Mouse (Mus musculus): Measurements from ENCODE around the gene Myof. TPM values are rescaled to one million over a fixed set of nuclear protein-coding genes. Genes with fewer than 3 reads are reported as not detected.

Gene Myof
- polyA plus RNA-seq, 1 experiment = 8.1 TPM

DNA sequence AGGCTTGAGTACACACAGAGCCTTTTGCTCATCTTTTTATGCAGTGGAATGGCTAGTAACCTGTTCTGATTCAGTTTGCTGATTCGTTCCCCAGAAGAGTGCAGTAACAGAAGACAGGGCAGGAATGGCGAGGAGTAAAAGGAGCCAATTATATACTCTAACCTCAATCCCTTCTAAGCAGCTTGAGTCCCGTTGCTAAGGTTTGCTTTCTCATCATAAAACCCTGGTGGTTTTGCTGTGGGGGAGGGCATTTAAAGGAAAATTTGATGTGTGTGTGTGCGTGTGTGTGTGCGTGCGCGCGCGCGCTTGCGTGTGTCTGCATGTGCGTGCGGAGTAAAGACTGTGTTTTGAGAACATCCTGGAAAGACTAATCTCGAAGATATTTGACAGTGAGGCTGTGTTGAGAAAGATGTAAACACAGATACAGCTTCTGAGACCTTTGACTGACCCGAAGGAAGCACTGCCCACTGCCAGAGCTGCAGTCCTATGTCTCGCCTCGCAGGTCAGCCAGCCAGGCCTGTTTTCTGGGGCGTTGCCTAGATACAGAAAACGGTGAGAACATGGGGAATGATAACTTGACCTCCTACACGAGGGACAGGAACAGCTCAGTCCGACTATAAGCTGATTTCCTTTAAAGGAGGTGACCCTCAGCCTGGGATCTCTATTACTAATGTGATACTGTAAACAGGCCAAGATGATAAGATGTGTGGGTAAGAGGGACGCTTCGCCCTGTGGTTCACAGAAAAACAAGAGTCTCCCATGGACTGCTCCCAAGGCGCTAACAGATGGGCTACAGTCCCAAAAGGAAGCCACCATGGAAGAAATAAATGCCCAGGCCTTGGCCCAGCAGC lies 39.5 kb downstream of the Myof start:
- DNase-seq = no peak
- Histone ChIP-seq H3K4me3 (ENCODE audit: control insufficient read depth, insufficient read depth, low read length) (no peak overlapping the region), H3K4me1 (replicated peaks; ENCODE audit: control insufficient read depth, insufficient read depth, low read length) (no peaks in the 10 kb centered on the region), H3K36me3 (ENCODE audit: control insufficient read depth, insufficient read depth, low read length) (no peaks in the 10 kb centered on the region), H3K27me3 (ENCODE audit: control insufficient read depth, insufficient read depth, low read length) (no peaks in the 10 kb centered on the region), H3K27ac (ENCODE audit: control insufficient read depth, insufficient read depth, low read length) (no peak overlapping the region)
- TF ChIP-seq CTCF (IDR thresholded peaks at IDR 0.05; ENCODE audit: borderline replicate concordance, control insufficient read depth, extremely low read depth, insufficient read depth, low read length, poor library complexity) = no peak
- no peak for TF ChIP-seq POLR2A (IDR thresholded peaks at IDR 0.05; ENCODE audit: control insufficient read depth, extremely low read depth, insufficient read depth, low read length, poor library complexity)
- 87% methylated on average over 24 of the region's 24 CpGs for WGBS

DNA sequence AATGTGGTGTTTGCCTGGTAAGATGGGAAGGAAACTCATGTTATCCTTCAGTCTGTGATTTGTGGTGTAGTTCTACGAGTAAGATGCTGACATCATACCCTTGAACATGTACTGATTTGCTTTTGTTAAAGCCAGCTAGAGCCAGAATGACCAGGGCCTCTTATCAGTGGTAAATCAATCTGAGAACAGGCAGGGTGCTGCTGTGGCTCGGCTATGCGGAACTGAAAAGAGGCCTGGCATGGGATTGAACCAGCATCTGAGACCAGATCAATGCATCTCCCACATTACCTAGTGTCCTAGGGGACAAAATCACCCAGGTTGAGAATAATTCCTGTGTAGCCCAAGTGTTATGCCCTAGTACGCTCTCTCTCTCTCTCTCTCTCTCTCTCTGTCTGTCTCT lies 40.6 kb downstream of the Myof start:
- H3K4me3 ChIP-seq (ENCODE audit: control insufficient read depth, insufficient read depth, low read length) = no peak overlapping the region
- TF ChIP-seq CTCF (IDR thresholded peaks at IDR 0.05; ENCODE audit: borderline replicate concordance, control insufficient read depth, extremely low read depth, insufficient read depth, low read length, poor library complexity) = no peak
- TF ChIP-seq POLR2A (IDR thresholded peaks at IDR 0.05; ENCODE audit: control insufficient read depth, extremely low read depth, insufficient read depth, low read length, poor library complexity) = no peak
- no peaks in the 10 kb centered on the region for H3K36me3 ChIP-seq (ENCODE audit: control insufficient read depth, insufficient read depth, low read length)
- no peak for DNase-seq
- H3K27ac ChIP-seq (ENCODE audit: control insufficient read depth, insufficient read depth, low read length) = no peak overlapping the region
- no peaks in the 10 kb centered on the region for H3K4me1 ChIP-seq (replicated peaks; ENCODE audit: control insufficient read depth, insufficient read depth, low read length)
- WGBS = 84% methylated on average over 4 of the region's 4 CpGs
- no peaks in the 10 kb centered on the region for H3K27me3 ChIP-seq (ENCODE audit: control insufficient read depth, insufficient read depth, low read length)

DNA sequence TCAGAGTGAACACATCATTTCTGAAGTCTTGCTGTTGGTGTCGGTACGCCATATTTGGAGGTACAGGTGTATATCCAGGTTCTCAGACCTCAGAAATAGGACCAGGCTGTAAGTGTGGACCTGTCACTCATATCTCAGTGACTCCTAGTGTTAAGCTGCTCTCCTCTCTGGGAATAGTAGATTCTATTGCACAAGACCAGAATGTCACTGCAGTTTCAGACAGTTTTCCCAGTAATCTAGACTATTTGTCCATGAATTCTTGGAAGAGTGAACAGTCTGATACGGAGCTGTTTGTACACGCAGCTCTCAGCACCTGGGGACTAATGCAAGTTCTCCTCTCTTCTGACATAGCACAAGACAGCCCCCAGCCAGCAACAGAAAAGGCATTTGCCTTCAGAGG lies 42.4 kb downstream of the Myof start:
- no peaks in the 10 kb centered on the region for H3K36me3 ChIP-seq (ENCODE audit: control insufficient read depth, insufficient read depth, low read length)
- H3K27ac ChIP-seq (ENCODE audit: control insufficient read depth, insufficient read depth, low read length) = no peak overlapping the region
- no peak for TF ChIP-seq POLR2A (IDR thresholded peaks at IDR 0.05; ENCODE audit: control insufficient read depth, extremely low read depth, insufficient read depth, low read length, poor library complexity)
- H3K4me1 ChIP-seq (replicated peaks; ENCODE audit: control insufficient read depth, insufficient read depth, low read length) = no peaks in the 10 kb centered on the region
- no peak for DNase-seq
- no peak overlapping the region for H3K4me3 ChIP-seq (ENCODE audit: control insufficient read depth, insufficient read depth, low read length)
- 97% methylated on average over 4 of the region's 4 CpGs for WGBS
- H3K27me3 ChIP-seq (ENCODE audit: control insufficient read depth, insufficient read depth, low read length) = no peaks in the 10 kb centered on the region

DNA sequence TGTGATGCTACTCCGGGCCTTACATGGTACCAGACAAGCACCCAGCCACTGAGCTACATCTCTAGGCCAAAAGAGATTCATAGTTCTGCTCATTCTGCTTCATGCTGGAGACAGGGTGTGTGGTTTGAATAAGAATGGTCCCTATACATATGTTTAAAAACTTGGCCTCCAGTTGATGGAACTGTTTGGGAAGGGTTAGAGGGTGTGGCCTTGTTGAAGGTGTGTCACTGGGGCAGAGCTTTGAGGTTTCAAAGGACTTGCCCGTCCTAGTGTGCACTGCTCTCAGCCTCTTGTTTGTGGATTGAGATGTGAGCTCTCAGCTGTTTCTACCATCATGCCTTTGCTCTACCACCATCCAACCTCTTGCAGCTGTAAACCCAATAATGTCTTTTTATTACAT lies 43.4 kb downstream of the Myof start:
- Histone ChIP-seq H3K27me3 (ENCODE audit: control insufficient read depth, insufficient read depth, low read length) (no peaks in the 10 kb centered on the region), H3K36me3 (ENCODE audit: control insufficient read depth, insufficient read depth, low read length) (no peaks in the 10 kb centered on the region), H3K27ac (ENCODE audit: control insufficient read depth, insufficient read depth, low read length) (no peak overlapping the region), H3K4me1 (replicated peaks; ENCODE audit: control insufficient read depth, insufficient read depth, low read length) (no peaks in the 10 kb centered on the region), H3K4me3 (ENCODE audit: control insufficient read depth, insufficient read depth, low read length) (no peak overlapping the region)
- 94% methylated on average over 2 of the region's 2 CpGs for WGBS
- TF ChIP-seq CTCF (IDR thresholded peaks at IDR 0.05; ENCODE audit: borderline replicate concordance, control insufficient read depth, extremely low read depth, insufficient read depth, low read length, poor library complexity) (no peak), POLR2A (IDR thresholded peaks at IDR 0.05; ENCODE audit: control insufficient read depth, extremely low read depth, insufficient read depth, low read length, poor library complexity) (no peak)
- no peak for DNase-seq

DNA sequence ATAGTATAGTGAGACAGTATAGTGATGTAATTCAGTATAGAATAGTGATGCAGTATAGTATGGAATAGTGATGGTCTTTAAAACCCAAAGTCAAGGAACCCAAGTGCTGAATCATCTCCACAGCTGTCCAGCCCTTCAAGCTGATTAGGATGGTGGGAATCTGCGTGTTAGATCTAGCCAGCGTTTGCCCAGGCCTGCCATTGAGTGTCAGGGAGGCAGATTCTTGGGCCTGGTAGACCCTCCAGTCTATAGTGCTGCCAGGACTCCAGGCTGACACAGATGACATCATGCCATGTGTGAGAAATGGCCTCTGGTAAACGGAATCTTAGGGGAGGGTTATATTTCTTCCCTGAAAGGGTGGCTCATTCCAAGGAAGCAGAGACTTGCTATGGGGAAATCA lies 49.1 kb downstream of the Myof start:
- TF ChIP-seq POLR2A (IDR thresholded peaks at IDR 0.05; ENCODE audit: control insufficient read depth, extremely low read depth, insufficient read depth, low read length, poor library complexity) (no peak), CTCF (IDR thresholded peaks at IDR 0.05; ENCODE audit: borderline replicate concordance, control insufficient read depth, extremely low read depth, insufficient read depth, low read length, poor library complexity) (no peak)

DNA sequence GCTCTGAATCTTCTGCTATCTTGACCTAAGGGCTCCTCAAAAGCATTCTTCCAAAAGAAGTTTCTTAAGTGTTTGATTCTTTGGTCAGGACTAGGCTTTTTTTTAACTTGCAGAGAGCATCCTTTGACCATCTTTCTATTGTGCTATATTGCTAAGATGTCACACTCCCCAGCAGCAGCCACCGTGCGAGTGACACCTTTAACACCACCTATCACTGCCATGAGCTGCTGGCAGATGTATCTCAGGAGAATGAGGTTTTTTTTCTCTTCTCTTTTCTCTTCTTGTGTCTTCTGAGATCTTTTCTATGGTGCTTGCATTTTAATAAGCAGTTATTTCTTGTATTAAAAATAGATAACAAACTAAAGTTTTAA lies 51.2 kb downstream of the Myof start:
- no peak overlapping the region for H3K27ac ChIP-seq (ENCODE audit: control insufficient read depth, insufficient read depth, low read length)
- no peaks in the 10 kb centered on the region for H3K36me3 ChIP-seq (ENCODE audit: control insufficient read depth, insufficient read depth, low read length)
- no peaks in the 10 kb centered on the region for H3K27me3 ChIP-seq (ENCODE audit: control insufficient read depth, insufficient read depth, low read length)
- TF ChIP-seq CTCF (IDR thresholded peaks at IDR 0.05; ENCODE audit: borderline replicate concordance, control insufficient read depth, extremely low read depth, insufficient read depth, low read length, poor library complexity) (no peak), POLR2A (IDR thresholded peaks at IDR 0.05; ENCODE audit: control insufficient read depth, extremely low read depth, insufficient read depth, low read length, poor library complexity) (no peak)
- WGBS = 94% methylated on average over 2 of the region's 2 CpGs
- DNase-seq = no peak
- H3K4me1 ChIP-seq (replicated peaks; ENCODE audit: control insufficient read depth, insufficient read depth, low read length) = no peaks in the 10 kb centered on the region
- no peak overlapping the region for H3K4me3 ChIP-seq (ENCODE audit: control insufficient read depth, insufficient read depth, low read length)

More for the DNA sequence above, 49.1 kb downstream of the Myof start:
- no peak for DNase-seq
- Histone ChIP-seq H3K4me3 (ENCODE audit: control insufficient read depth, insufficient read depth, low read length) (no peak overlapping the region), H3K4me1 (replicated peaks; ENCODE audit: control insufficient read depth, insufficient read depth, low read length) (no peaks in the 10 kb centered on the region), H3K36me3 (ENCODE audit: control insufficient read depth, insufficient read depth, low read length) (no peaks in the 10 kb centered on the region), H3K27me3 (ENCODE audit: control insufficient read depth, insufficient read depth, low read length) (no peaks in the 10 kb centered on the region), H3K27ac (ENCODE audit: control insufficient read depth, insufficient read depth, low read length) (no peak overlapping the region)
- WGBS = 95% methylated on average over 3 of the region's 3 CpGs
